Mouse (Mus musculus) C2C12 (cell line): ENCODE data around the gene Tenm2. TPM values are rescaled to one million over a fixed set of nuclear protein-coding genes. Genes with fewer than 3 reads are reported as not detected.

Experiments
- H3K27me3 ChIP-seq: one replicate; pipeline ENCODE4 v1.6.1; 2011; ENCODE audit not compliant: control insufficient read depth, insufficient read depth, insufficient read length
- H3K36me3 ChIP-seq: one replicate; pipeline ENCODE4 v1.6.1; 2011; ENCODE audit not compliant: control insufficient read depth, insufficient read depth
- H3K4me3 ChIP-seq: one replicate; pipeline ENCODE4 v1.5.1; 2011; ENCODE audit warnings: mild to moderate bottlenecking, control low read depth; ENCODE audit not compliant: poor library complexity, insufficient read depth, severe bottlenecking
- H3K79me2 ChIP-seq: one replicate; pipeline ENCODE4 v1.6.1; 2011; ENCODE audit not compliant: control insufficient read depth, insufficient read depth
- H3K79me3 ChIP-seq: one replicate; pipeline ENCODE4 v1.6.1; 2011; ENCODE audit warnings: low read depth, control low read depth
- H3ac ChIP-seq: one replicate; pipeline ENCODE3; 2011; ENCODE audit warnings: low read depth; ENCODE audit not compliant: control insufficient read depth, insufficient read length
- CEBPB ChIP-seq: IDR thresholded peaks from one replicate; pipeline ENCODE4 v1.6.1; 2011; ENCODE audit warnings: low read depth, mild to moderate bottlenecking, control low read depth, moderate library complexity
- CTCF ChIP-seq: IDR thresholded peaks from one replicate; pipeline ENCODE4 v1.5.1; 2011; ENCODE audit not compliant: control insufficient read depth, insufficient read depth, insufficient read length
- FOSL1 ChIP-seq: IDR thresholded peaks from one replicate; pipeline ENCODE4 v1.8.0; 2011; ENCODE audit warnings: mild to moderate bottlenecking, low read length; ENCODE audit not compliant: poor library complexity, insufficient read depth, severe bottlenecking
- MAX ChIP-seq: IDR thresholded peaks from one replicate; pipeline ENCODE4 v1.6.1; 2011; ENCODE audit warnings: mild to moderate bottlenecking, control low read depth
- MYOD1 ChIP-seq: IDR thresholded peaks from one replicate; pipeline ENCODE4 v1.6.1; 2011; ENCODE audit warnings: low read depth; ENCODE audit not compliant: control insufficient read depth, insufficient read length
- MYOG ChIP-seq: IDR thresholded peaks from one replicate; pipeline ENCODE4 v1.6.1; 2011; ENCODE audit not compliant: control insufficient read depth, insufficient read length; ENCODE audit errors: extremely low read depth
- USF1 ChIP-seq: IDR thresholded peaks from one replicate; pipeline ENCODE4 v1.6.1; 2011; ENCODE audit warnings: low read depth, mild to moderate bottlenecking, control low read depth, moderate library complexity
- polyA plus RNA-seq: library from polyadenylated mRNA; unstranded; fragments of >200 nt; fragmentation: generic; extraction: Trizol; gene quantifications from one replicate; pipeline ENCODE4 v1.2.1, GENCODE M21; 2012; ENCODE audit warnings: missing spikeins

Gene Tenm2
- polyA plus RNA-seq, 1 experiment = not detected

GRCm38 (mm10) chr11:36562851-36563250 is 672.9 kb downstream of the Tenm2 start:
- Histone ChIP-seq H3ac (no peak overlapping the region), H3K4me3 (no peak overlapping the region), H3K79me3 (no peaks in the 10 kb centered on the region), H3K36me3 (no peaks in the 10 kb centered on the region), H3K79me2 (no peaks in the 10 kb centered on the region), H3K27me3 (no peaks in the 10 kb centered on the region)
- TF ChIP-seq MYOG (no peak), USF1 (no peak), FOSL1 (no peak), CEBPB (no peak), MAX (no peak), CTCF (no peak), MYOD1 (no peak)

- no peaks in the 10 kb centered on the region for H3K79me3 ChIP-seq
- no peak overlapping the region for H3K4me3 ChIP-seq
- no peak overlapping the region for H3ac ChIP-seq
- H3K36me3 ChIP-seq = no peaks in the 10 kb centered on the region
- H3K27me3 ChIP-seq = no peaks in the 10 kb centered on the region
- no peaks in the 10 kb centered on the region for H3K79me2 ChIP-seq
- TF ChIP-seq USF1 = no peak
- no peak for TF ChIP-seq CEBPB
- TF ChIP-seq FOSL1 = no peak
- no peak for TF ChIP-seq MYOG
- no peak for TF ChIP-seq MAX
- TF ChIP-seq CTCF = no peak
- TF ChIP-seq MYOD1 = no peak
Measured at GRCm38 (mm10) chr11:36560785-36561548, 674.8 kb downstream of the Tenm2 start.

GRCm38 (mm10) chr11:36557316-36557715 is 678.4 kb downstream of the Tenm2 start:
- no peak overlapping the region for H3ac ChIP-seq
- H3K36me3 ChIP-seq = no peaks in the 10 kb centered on the region
- no peaks in the 10 kb centered on the region for H3K79me2 ChIP-seq
- H3K27me3 ChIP-seq = no peaks in the 10 kb centered on the region
- no peak for TF ChIP-seq FOSL1
- no peak for TF ChIP-seq MYOD1
- TF ChIP-seq MYOG = no peak
- TF ChIP-seq CEBPB = no peak
- no peak for TF ChIP-seq MAX
- no peak for TF ChIP-seq CTCF
- TF ChIP-seq USF1 = no peak
- H3K4me3 ChIP-seq = no peak overlapping the region
- H3K79me3 ChIP-seq = no peaks in the 10 kb centered on the region

- no peak for TF ChIP-seq MAX
- TF ChIP-seq MYOG = no peak
- no peak for TF ChIP-seq CTCF
- no peak for TF ChIP-seq FOSL1
- no peak for TF ChIP-seq USF1
- TF ChIP-seq MYOD1 = no peak
- TF ChIP-seq CEBPB = no peak
- Histone ChIP-seq H3K79me2 (no peaks in the 10 kb centered on the region), H3K27me3 (no peaks in the 10 kb centered on the region), H3K36me3 (no peaks in the 10 kb centered on the region), H3ac (no peak overlapping the region), H3K79me3 (no peaks in the 10 kb centered on the region), H3K4me3 (no peak overlapping the region)
Measured at GRCm38 (mm10) chr11:36553286-36553685, 682.5 kb downstream of the Tenm2 start.

GRCm38 (mm10) chr11:36550649-36551048 is 685.1 kb downstream of the Tenm2 start:
- Histone ChIP-seq H3K79me2 (no peaks in the 10 kb centered on the region), H3K79me3 (no peaks in the 10 kb centered on the region), H3K36me3 (no peaks in the 10 kb centered on the region), H3K27me3 (no peaks in the 10 kb centered on the region), H3K4me3 (no peak overlapping the region), H3ac (no peak overlapping the region)
- TF ChIP-seq MAX = no peak

- Histone ChIP-seq H3K4me3 (no peak overlapping the region), H3K79me3 (no peaks in the 10 kb centered on the region), H3K36me3 (no peaks in the 10 kb centered on the region), H3K27me3 (no peaks in the 10 kb centered on the region), H3K79me2 (no peaks in the 10 kb centered on the region), H3ac (no peak overlapping the region)
- no peak for TF ChIP-seq CTCF
- no peak for TF ChIP-seq MYOG
- TF ChIP-seq FOSL1 = no peak
- TF ChIP-seq MYOD1 = no peak
- TF ChIP-seq CEBPB = no peak
- TF ChIP-seq MAX = no peak
- no peak for TF ChIP-seq USF1
Measured at GRCm38 (mm10) chr11:36549398-36550139, 686.2 kb downstream of the Tenm2 start.
